Mouse (Mus musculus) retina, postnatal 7 days (tissue): ENCODE measurements around the gene Gm10668.
"Not testable (repeated sequence)": the region's sequence is repeated elsewhere in the genome, so short reads cannot be mapped to it uniquely, and the experiment has no call there.

Source experiments
- DNase-seq: peaks from one replicate; pipeline ENCODE4 v3.0.0-alpha.2; 2012; ENCODE audit warnings: low read depth, low spot score

The Gm10668 gene

GRCm38 (mm10) chr7:20730524-20730923 is at the start of gene Gm10668:
Gene Gm10668, minus strand, starts transcription at chr7:20730624.
- not testable (repeated sequence) for DNase-seq

GRCm38 (mm10) chr7:20770885-20771284 is 40.5 kb upstream of the Gm10668 start, which contains the start of gene Vmn1r112:
Gene Vmn1r112, plus strand, starts transcription at chr7:20771185.
- DNase-seq, result not testable (repeated sequence)

- not testable (repeated sequence) for DNase-seq
Observed at GRCm38 (mm10) chr7:20703116-20703515, 27.3 kb downstream of the Gm10668 start, which contains the start of gene Vmn1r111. Gene Vmn1r111, minus strand, starts transcription at chr7:20703216.
